ENCODE assay signal across 10 mouse cellular contexts in genomic region chr3:109251716-109252115, GRCm38 (mm10).
DNase-seq lines count a peak whose midpoint lies in the region; ATAC-seq and TF ChIP-seq lines count a peak whose summit lies in the region.
"Had no signal": no experiment of that assay in that cellular context is flagged by ENCODE, and none has a peak within 500 bp of the region (broad histone marks: within the 10 kb centered on the region; RNA-seq: fewer than 3 reads in every experiment).

No protein-coding gene starts in this region.

- H3K79me2 ChIP-seq in heart, adult 2 months (replicated peaks; ENCODE audit: control insufficient read depth, insufficient read depth, low read length), result no peaks in the 10 kb centered on the region

- peaks cover 26% of the 10 kb centered on the region for H3K4me1 ChIP-seq in heart, adult 2 months (ENCODE audit: control insufficient read depth, insufficient read depth, low read length)
- H3K4me1 ChIP-seq in heart, embryonic 13.5 days, result peaks cover 49% of the 10 kb centered on the region

- no peak for DNase-seq in heart, adult 2 months
- DNase-seq in heart, postnatal 14 days, result no peak
- DNase-seq in adipocyte (ENCODE audit: low spot score), result peak; percentile 42
- peak; percentile 26 for DNase-seq in lung, postnatal 25 days (ENCODE audit: low spot score)
- DNase-seq in urinary bladder, postnatal 10 days (ENCODE audit: low spot score), result no peak
- no peak for DNase-seq in frontal cortex, postnatal 36 days (ENCODE audit: low spot score in 2 of 2)
- DNase-seq: cerebellum, adult 8-10 months had no signal

- H3K4me2 ChIP-seq in heart, embryonic 13.5 days, result no peak overlapping the region

- no peak for TF ChIP-seq POLR2A in heart, adult 2 months (IDR thresholded peaks at IDR 0.05; ENCODE audit: insufficient read depth, low read depth, low read length)

- intact Hi-C loops in heart, adult 2 months (cut with DNase I), result loop anchor here (5.0 to 10.0 kb wide), 2 partner anchors 63 to 91 kb away; partner anchors contain the start of gene Vav3
- intact Hi-C loops in heart, postnatal 14 days (cut with DNase I), result loop anchor here (5.0 kb wide), 1 partner anchor 91 kb away; the partner anchor contains the start of gene Vav3

- no peaks in the 10 kb centered on the region for H3K9me3 ChIP-seq in heart, embryonic 13.5 days

- peak; percentile 64; the same call in 1 of the 2 replicates for ATAC-seq in heart, embryonic 13.5 days (ENCODE audit: extremely low read depth, insufficient number of reproducible peaks, low FRiP score, low TSS enrichment)
- no peak for ATAC-seq in erythroid progenitor cell, adult 5-6 weeks (replicated peaks; ENCODE audit: low FRiP score, poor library complexity, severe bottlenecking)
- ATAC-seq: intestine, embryonic 16.5 days had no signal

- TF ChIP-seq CTCF in heart, adult 2 months (IDR thresholded peaks at IDR 0.05), result no peak

- 0 out of 2 replicates have a peak, but pooled peaks have one; percentile 25 for TF ChIP-seq EP300 in heart, adult 2 months (IDR thresholded peaks at IDR 0.05; ENCODE audit: insufficient read depth, low read depth, low read length)

- H3K36me3 ChIP-seq in heart, adult 2 months (ENCODE audit: control insufficient read depth, insufficient read depth, low read length), result peaks cover 2% of the 10 kb centered on the region; the same call in 1 of the 2 replicates
- no peaks in the 10 kb centered on the region for H3K36me3 ChIP-seq in heart, embryonic 13.5 days

- WGBS in heart, adult 2 months, result 42% methylated on average over 1 of the region's 1 CpGs
- 20% methylated on average over 1 of the region's 1 CpGs for WGBS in heart, embryonic 13.5 days

- H3K27ac ChIP-seq in heart, adult 2 months, result peak overlapping the region; percentile 73
- peak overlapping the region; percentile 41; the same call in 1 of the 2 replicates for H3K27ac ChIP-seq in heart, embryonic 13.5 days (replicated peaks)

- H3K4me3 ChIP-seq in heart, adult 2 months, result no peak overlapping the region
- H3K4me3 ChIP-seq in heart, embryonic 13.5 days, result no peak overlapping the region

- no peaks in the 10 kb centered on the region for H3K27me3 ChIP-seq in heart, adult 2 months (ENCODE audit: control insufficient read depth, insufficient read depth, low read length)
- no peaks in the 10 kb centered on the region for H3K27me3 ChIP-seq in heart, embryonic 13.5 days (replicated peaks)

- no peak overlapping the region for H3K9ac ChIP-seq in heart, adult 2 months (ENCODE audit: low read depth, low read length)
- no peak overlapping the region for H3K9ac ChIP-seq in heart, embryonic 13.5 days

Comparison
In these comparisons a context has a peak if more than half of its experiments do, and no peak if none do; other contexts are left out.
1. DNase-seq: peak in adipocyte (single experiment) and lung, postnatal 25 days (single experiment); none in heart, adult 2 months (0 of 2), heart, postnatal 14 days (0 of 2), urinary bladder, postnatal 10 days (single experiment) and frontal cortex, postnatal 36 days (0 of 2).